Mouse (Mus musculus) R1 (cell line): Measurements from ENCODE around the gene Cd163.
"Not testable (repeated sequence)": the region's sequence is repeated elsewhere in the genome, so short reads cannot be mapped to it uniquely, and the experiment has no call there.

ENCODE experiments used
- DNase-seq: peaks from one replicate; pipeline ENCODE4 v3.0.0-alpha.2; 2018; ENCODE audit warnings: low read depth, low spot score

Cd163 gene

GRCm38 (mm10) chr6:124304356-124304755, at the start of gene Cd163:
Cd163 (plus strand) TSS chr6:124304656.
- no peak for DNase-seq

GRCm38 (mm10) chr6:124255721-124256470, 48.6 kb upstream of the Cd163 start:
- no peak for DNase-seq

- DNase-seq = peak; percentile 76
Observed at GRCm38 (mm10) chr6:124260198-124260931, 44.1 kb upstream of the Cd163 start.

- peak; percentile 78 for DNase-seq
Observed at GRCm38 (mm10) chr6:124262696-124263095, 41.8 kb upstream of the Cd163 start.

GRCm38 (mm10) chr6:124273231-124273880, 31.1 kb upstream of the Cd163 start:
- DNase-seq = no peak

GRCm38 (mm10) chr6:124277641-124278040, 26.8 kb upstream of the Cd163 start:
- DNase-seq = no peak

GRCm38 (mm10) chr6:124278291-124278690, 26.2 kb upstream of the Cd163 start:
- no peak for DNase-seq

- DNase-seq = no peak
Observed at GRCm38 (mm10) chr6:124282731-124283130, 21.7 kb upstream of the Cd163 start.

- not testable (repeated sequence) for DNase-seq
Observed at GRCm38 (mm10) chr6:124297378-124297777, 7.1 kb upstream of the Cd163 start.

- no peak for DNase-seq
Observed at GRCm38 (mm10) chr6:124301447-124302192, 2.8 kb upstream of the Cd163 start.

- no peak for DNase-seq
Observed at GRCm38 (mm10) chr6:124308935-124309334, 4.5 kb downstream of the Cd163 start.

- no peak for DNase-seq
Observed at GRCm38 (mm10) chr6:124312292-124312691, 7.8 kb downstream of the Cd163 start.

GRCm38 (mm10) chr6:124320371-124320770, 15.9 kb downstream of the Cd163 start:
- peak; percentile 21 for DNase-seq

- no peak for DNase-seq
Observed at GRCm38 (mm10) chr6:124321481-124322475, 17.3 kb downstream of the Cd163 start.

GRCm38 (mm10) chr6:124328394-124328991, 24.0 kb downstream of the Cd163 start:
- no peak for DNase-seq

GRCm38 (mm10) chr6:124329622-124330021, 25.2 kb downstream of the Cd163 start:
- peak; percentile 43 for DNase-seq

- no peak for DNase-seq
Observed at GRCm38 (mm10) chr6:124345096-124345495, 40.6 kb downstream of the Cd163 start.

- DNase-seq = peak; percentile 48
Observed at GRCm38 (mm10) chr6:124346613-124347012, 42.2 kb downstream of the Cd163 start.

GRCm38 (mm10) chr6:124353246-124353645, 48.8 kb downstream of the Cd163 start:
- DNase-seq = no peak

- DNase-seq = no peak
Observed at GRCm38 (mm10) chr6:124358953-124359352, 54.5 kb downstream of the Cd163 start.
